Mouse (Mus musculus) kidney, embryonic 16.5 days (tissue): ENCODE measurements around the gene Supt5. TPM values are rescaled to one million over a fixed set of nuclear protein-coding genes. Genes with fewer than 3 reads are reported as not detected.

Experiments
- ATAC-seq: fragments of 200-750 bp; cut with Nextera tagmentation; 2 replicates; pipeline ENCODE4 v1.8.0; 2017; ENCODE audit warnings: moderate TSS enrichment; ENCODE audit not compliant: low FRiP score, low TSS enrichment
- H3K27ac ChIP-seq: fragments of 300-500 bp; sonication (generic); 2 replicates; pipeline ENCODE4 v1.5.1; 2014; ENCODE audit warnings: low read length
- H3K27me3 ChIP-seq: fragments of 300-500 bp; sonication (generic); 2 replicates; pipeline ENCODE4 v1.6.1; 2014; ENCODE audit warnings: low read length, control low read depth, mixed read lengths; ENCODE audit not compliant: insufficient read depth
- H3K36me3 ChIP-seq: fragments of 300-500 bp; sonication (generic); 2 replicates; pipeline ENCODE4 v1.6.1; 2014; ENCODE audit warnings: low read length, control low read depth, mixed read lengths; ENCODE audit not compliant: insufficient read depth
- H3K4me1 ChIP-seq: fragments of 300-500 bp; sonication (generic); 2 replicates; pipeline ENCODE4 v1.6.1; 2014; ENCODE audit warnings: low read length, control low read depth, mixed read lengths; ENCODE audit not compliant: insufficient read depth
- H3K4me2 ChIP-seq: fragments of 300-500 bp; sonication (generic); replicated peaks from 2 replicates; pipeline ENCODE4 v1.6.1; 2014; ENCODE audit warnings: low read depth, low read length
- H3K4me3 ChIP-seq: fragments of 300-500 bp; sonication (generic); 2 replicates; pipeline ENCODE4 v1.5.1; 2014; ENCODE audit warnings: mild to moderate bottlenecking, low read length
- H3K9ac ChIP-seq: fragments of 300-500 bp; sonication (generic); replicated peaks from 2 replicates; pipeline ENCODE4 v1.6.1; 2014; ENCODE audit warnings: low read length
- H3K9me3 ChIP-seq: fragments of 300-500 bp; sonication (generic); 2 replicates; pipeline ENCODE4 v1.6.1; 2016; ENCODE audit warnings: low read length, control low read depth
- WGBS: fragments of 180-500 bp; shearing (Covaris S2); extraction: QIAGEN DNeasy Blood & Tissue Kit; methylation state at CpG from one replicate; pipeline ENCODE4 v1.1.7; 2014; 5-methylcytosine and 5-hydroxymethylcytosine counted together
- polyA plus RNA-seq: library from polyadenylated mRNA; unstranded; fragments of >200 nt; fragmentation: Nextera tagmentation; extraction: Ambion mirVana; gene quantifications from 2 replicates; pipeline ENCODE4 v1.2.1, GENCODE M21; 2015

Gene Supt5
- polyA plus RNA-seq, 1 experiment from 2014 or later: 106 TPM

DNA sequence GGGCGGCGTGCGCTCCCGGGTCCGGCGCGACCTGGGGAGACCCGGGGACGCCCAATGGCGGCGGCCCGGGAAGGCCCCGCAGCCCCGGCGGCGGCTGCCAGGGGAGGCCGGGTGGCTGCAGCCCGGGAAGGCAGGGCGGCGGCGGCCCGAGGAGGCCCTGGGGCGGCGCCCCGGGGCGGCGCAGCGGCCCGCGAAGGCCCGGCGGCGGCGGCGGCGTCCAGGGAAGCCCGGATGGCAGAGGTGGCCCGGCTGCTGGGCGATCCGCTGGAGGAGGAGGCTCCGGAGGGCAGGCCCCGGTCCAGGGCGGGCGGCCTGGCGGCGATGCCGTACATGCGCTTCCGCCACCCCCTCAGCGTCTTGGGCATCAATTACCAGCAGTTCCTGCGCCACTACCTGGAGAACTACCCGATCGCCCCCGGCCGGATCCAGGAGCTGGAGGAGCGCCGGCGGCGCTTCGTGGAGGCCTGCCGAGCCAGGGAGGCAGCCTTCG lies 70.5 kb downstream of the Supt5 start:
- Histone ChIP-seq H3K9me3 (peaks cover 4% of the 10 kb centered on the region; the same call in 1 of the 2 replicates), H3K4me3 (peak overlapping the region; percentile 85), H3K27ac (peak overlapping the region; percentile 90), H3K9ac (peak overlapping the region; percentile 99), H3K36me3 (peaks cover 24% of the 10 kb centered on the region), H3K4me2 (peak overlapping the region; percentile 75), H3K27me3 (no peaks in the 10 kb centered on the region), H3K4me1 (peaks cover 9% of the 10 kb centered on the region; the same call in 1 of the 2 replicates)
- ATAC-seq: peak; percentile 75
- WGBS: 0% methylated on average over 54 of the region's 62 CpGs

DNA sequence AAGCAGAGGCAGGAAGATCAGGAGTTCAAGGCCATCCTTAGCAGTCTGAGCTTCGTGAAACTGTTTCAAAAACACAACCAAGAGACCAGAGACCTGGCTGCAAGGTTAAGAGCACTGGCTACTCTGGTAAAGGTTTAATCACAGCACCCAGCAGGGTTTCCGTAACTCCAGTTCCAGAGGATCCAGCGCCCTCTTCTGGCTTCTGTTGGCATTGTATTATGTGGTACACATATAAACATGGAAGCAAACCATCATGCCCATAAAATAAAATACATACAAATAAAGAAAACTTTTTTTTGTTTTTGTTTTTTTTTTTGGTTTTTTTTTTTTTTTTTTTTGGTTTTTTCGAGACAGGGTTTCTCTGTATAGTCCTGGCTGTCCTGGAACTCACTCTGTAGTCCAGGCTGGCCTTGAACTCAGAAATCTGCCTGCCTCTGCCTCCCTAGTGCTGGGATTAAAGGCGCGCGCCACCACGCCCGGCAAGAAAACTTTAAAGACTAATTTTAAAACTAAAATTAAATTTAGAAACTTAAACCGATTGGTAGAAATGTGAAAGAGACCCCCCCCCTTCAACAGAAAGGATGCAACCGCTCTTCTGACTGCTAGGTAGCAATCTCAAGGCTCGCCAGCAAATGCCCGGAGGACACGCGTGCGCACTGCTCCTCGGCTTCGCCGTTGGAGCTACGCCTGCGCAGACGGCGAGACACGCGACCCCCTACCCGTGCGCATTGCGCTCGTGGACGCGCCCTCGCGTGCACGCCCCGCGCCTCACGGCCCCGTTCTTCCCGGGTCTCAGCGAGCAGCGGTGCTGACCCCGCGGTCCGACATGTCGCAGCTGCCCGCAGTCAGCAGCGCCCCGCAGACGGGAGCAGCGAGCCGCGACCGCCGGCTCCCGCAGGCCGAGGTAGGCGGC lies 71.2 kb downstream of the Supt5 start, which contains the start of gene Eid2:
TSS of gene Eid2 (plus strand) at position 753 of the 913 bp plus-strand sequence.
- Histone ChIP-seq H3K9me3 (peaks cover 4% of the 10 kb centered on the region; the same call in 1 of the 2 replicates), H3K4me1 (peaks cover 9% of the 10 kb centered on the region; the same call in 1 of the 2 replicates), H3K9ac (peak within 1 kb of the TSS; percentile 99), H3K4me2 (peak within 1 kb of the TSS; percentile 75), H3K27me3 (no peaks in the 10 kb centered on the region), H3K36me3 (peaks cover 20% of the 10 kb centered on the region), H3K4me3 (peak within 1 kb of the TSS; percentile 85), H3K27ac (peak within 1 kb of the TSS; percentile 90)
- peak; percentile 92 for ATAC-seq
- WGBS: 8% methylated on average over 56 of the region's 57 CpGs

DNA sequence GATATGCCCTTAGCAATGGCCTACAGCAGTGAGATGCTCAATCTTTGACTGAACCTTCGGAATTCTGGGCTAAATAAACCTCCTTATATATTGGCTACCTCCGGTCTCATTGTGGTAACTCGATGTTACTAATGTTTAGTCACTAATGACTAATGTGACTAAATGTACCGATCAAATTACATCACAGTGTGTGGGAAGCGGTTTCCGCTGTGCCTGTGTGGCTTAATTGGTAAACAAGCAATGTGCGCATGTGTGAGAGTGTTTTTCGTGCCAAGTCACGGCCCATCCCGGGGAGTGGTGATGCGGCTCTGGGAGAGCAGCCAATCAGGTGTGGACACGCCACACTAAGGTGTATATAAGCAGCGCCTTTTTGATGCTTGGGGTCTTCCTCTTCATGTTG lies 73.2 kb downstream of the Supt5 start:
- H3K27ac ChIP-seq: no peak overlapping the region
- no peak overlapping the region for H3K4me2 ChIP-seq
- H3K4me3 ChIP-seq: no peak overlapping the region
- no peak overlapping the region for H3K9ac ChIP-seq
- no peaks in the 10 kb centered on the region for H3K27me3 ChIP-seq
- no peak for ATAC-seq
- H3K9me3 ChIP-seq: no peaks in the 10 kb centered on the region
- H3K4me1 ChIP-seq: peaks cover 9% of the 10 kb centered on the region; the same call in 1 of the 2 replicates
- peaks cover 7% of the 10 kb centered on the region; the same call in 1 of the 2 replicates for H3K36me3 ChIP-seq
- WGBS: 87% methylated on average over 13 of the region's 13 CpGs

Other genes starting within 250 kb of the Supt5 start
- not detected in 2 replicates for gene 9530053A07Rik, start 209.3 kb downstream of the Supt5 start, polyA plus RNA-seq
- gene Fbl, start 169.0 kb downstream of the Supt5 start, polyA plus RNA-seq: 108 and 115 TPM in 2 replicates
- gene Dyrk1b, start 159.3 kb downstream of the Supt5 start, polyA plus RNA-seq: 15.2 and 16.2 TPM in 2 replicates
- 0.85 and 1.2 TPM in 2 replicates for gene Eid2, start 70.9 kb downstream of the Supt5 start, polyA plus RNA-seq
- 9.2 and 9.9 TPM in 2 replicates for gene Eid2b, start 61.0 kb downstream of the Supt5 start, polyA plus RNA-seq
- 0.41 and 0.74 TPM in 2 replicates for gene Selenov, start 47.6 kb downstream of the Supt5 start, polyA plus RNA-seq
- gene Dll3, start 36.5 kb downstream of the Supt5 start, polyA plus RNA-seq: 0.50 and 0.68 TPM in 2 replicates
- 162 and 169 TPM in 2 replicates for gene Timm50, start 26.7 kb downstream of the Supt5 start, polyA plus RNA-seq
- gene Rps16, start 11.9 kb upstream of the Supt5 start, polyA plus RNA-seq: 840 and 918 TPM in 2 replicates
- gene Plekhg2, start 33.9 kb upstream of the Supt5 start, polyA plus RNA-seq: 69.1 and 83.3 TPM in 2 replicates
- gene Zfp36, start 41.5 kb upstream of the Supt5 start, polyA plus RNA-seq: 16.1 and 18.4 TPM in 2 replicates
- 52.9 and 55.9 TPM in 2 replicates for gene Med29, start 54.0 kb upstream of the Supt5 start, polyA plus RNA-seq
- 97.4 and 108 TPM in 2 replicates for gene Paf1, start 54.2 kb upstream of the Supt5 start, polyA plus RNA-seq
- gene Gmfg, start 98.7 kb upstream of the Supt5 start, polyA plus RNA-seq: 13.6 and 15.5 TPM in 2 replicates
- gene Lrfn1, start 113.2 kb upstream of the Supt5 start, polyA plus RNA-seq: 2.2 and 2.8 TPM in 2 replicates
- gene Ifnl2, start 171.7 kb upstream of the Supt5 start, polyA plus RNA-seq: not detected in 2 replicates
- not detected in 2 replicates for gene Ifnl3, start 184.1 kb upstream of the Supt5 start, polyA plus RNA-seq
- gene Sycn, start 202.1 kb upstream of the Supt5 start, polyA plus RNA-seq: not detected in 2 replicates
- gene Nccrp1, start 208.5 kb upstream of the Supt5 start, polyA plus RNA-seq: 0.18 TPM in 1 of 2 replicates, not detected in the other